Mouse (Mus musculus): Measurements from ENCODE around the gene Epha10. TPM values are rescaled to one million over a fixed set of nuclear protein-coding genes. Genes with fewer than 3 reads are reported as not detected.
A peak's percentile ranks its signal among the peaks of the same experiment; 100 is the strongest.
"Not testable (repeated sequence)": the region's sequence is repeated elsewhere in the genome, so short reads cannot be mapped to it uniquely, and the experiment has no call there.

Gene Epha10
- polyA plus RNA-seq, 1 experiment from 2014 or later: 7.4 TPM

GRCm38 (mm10) chr4:124905971-124906822 is 25.5 kb downstream of the Epha10 start:
- no peaks in the 10 kb centered on the region for H3K27me3 ChIP-seq (ENCODE audit: control insufficient read depth, insufficient read depth, low read length)
- 8% methylated on average over 21 of the region's 21 CpGs for WGBS
- H3K9ac ChIP-seq (ENCODE audit: low read depth, low read length): peak overlapping the region; percentile 33; the same call in 1 of the 2 replicates
- no peaks in the 10 kb centered on the region for H3K36me3 ChIP-seq (ENCODE audit: control insufficient read depth, insufficient read depth, low read length)
- H3K4me3 ChIP-seq (ENCODE audit: low read depth, low read length): peak overlapping the region; percentile 14
- peak overlapping the region; percentile 43 for H3K4me2 ChIP-seq (replicated peaks; ENCODE audit: low read depth, low read length)
- ATAC-seq (ENCODE audit: low FRiP score) (peak; percentile 85), DNase-seq (ENCODE audit: low spot score) (peak; percentile 78)
- H3K4me1 ChIP-seq (replicated peaks; ENCODE audit: control insufficient read depth, insufficient read depth, low read length): peaks cover 3% of the 10 kb centered on the region; the same call in 1 of the 2 replicates
- no peaks in the 10 kb centered on the region for H3K9me3 ChIP-seq (ENCODE audit: control insufficient read depth, low read length)
- H3K27ac ChIP-seq (ENCODE audit: low read depth, low read length): peak overlapping the region; percentile 82

GRCm38 (mm10) chr4:124928102-124928501 is 47.4 kb downstream of the Epha10 start:
- peaks cover 8% of the 10 kb centered on the region for H3K36me3 ChIP-seq (ENCODE audit: control insufficient read depth, insufficient read depth, low read length)
- no peak overlapping the region for H3K9ac ChIP-seq (ENCODE audit: low read depth, low read length)
- 88% methylated on average over 5 of the region's 5 CpGs for WGBS
- no peak overlapping the region for H3K4me2 ChIP-seq (replicated peaks; ENCODE audit: low read depth, low read length)
- ATAC-seq (ENCODE audit: low FRiP score): no peak
- no peak for DNase-seq (ENCODE audit: low spot score)
- no peak overlapping the region for H3K27ac ChIP-seq (ENCODE audit: low read depth, low read length)
- H3K4me3 ChIP-seq (ENCODE audit: low read depth, low read length): no peak overlapping the region
- H3K27me3 ChIP-seq (ENCODE audit: control insufficient read depth, insufficient read depth, low read length): no peaks in the 10 kb centered on the region
- H3K4me1 ChIP-seq (replicated peaks; ENCODE audit: control insufficient read depth, insufficient read depth, low read length): no peaks in the 10 kb centered on the region
- no peaks in the 10 kb centered on the region for H3K9me3 ChIP-seq (ENCODE audit: control insufficient read depth, low read length)

GRCm38 (mm10) chr4:124936613-124937471 is 56.1 kb downstream of the Epha10 start, which contains the start of gene 9930104L06Rik:
Gene 9930104L06Rik, plus strand, starts transcription at chr4:124937048.
- Histone ChIP-seq H3K4me1 (replicated peaks; ENCODE audit: control insufficient read depth, insufficient read depth, low read length) (peaks cover 3% of the 10 kb centered on the region), H3K4me3 (ENCODE audit: low read depth, low read length) (peak within 1 kb of the TSS; percentile 91), H3K27ac (ENCODE audit: low read depth, low read length) (no peak within 1 kb of the TSS), H3K27me3 (ENCODE audit: control insufficient read depth, insufficient read depth, low read length) (no peaks in the 10 kb centered on the region), H3K9ac (ENCODE audit: low read depth, low read length) (peak within 1 kb of the TSS; percentile 79), H3K36me3 (ENCODE audit: control insufficient read depth, insufficient read depth, low read length) (no peaks in the 10 kb centered on the region), H3K4me2 (replicated peaks; ENCODE audit: low read depth, low read length) (peak within 1 kb of the TSS; percentile 65), H3K9me3 (ENCODE audit: control insufficient read depth, low read length) (no peaks in the 10 kb centered on the region)
- DNase-seq (ENCODE audit: low spot score): peak; percentile 97
- ATAC-seq (ENCODE audit: low FRiP score): peak; percentile 99
- WGBS: under 1% methylated on average over 52 of the region's 52 CpGs

DNA sequence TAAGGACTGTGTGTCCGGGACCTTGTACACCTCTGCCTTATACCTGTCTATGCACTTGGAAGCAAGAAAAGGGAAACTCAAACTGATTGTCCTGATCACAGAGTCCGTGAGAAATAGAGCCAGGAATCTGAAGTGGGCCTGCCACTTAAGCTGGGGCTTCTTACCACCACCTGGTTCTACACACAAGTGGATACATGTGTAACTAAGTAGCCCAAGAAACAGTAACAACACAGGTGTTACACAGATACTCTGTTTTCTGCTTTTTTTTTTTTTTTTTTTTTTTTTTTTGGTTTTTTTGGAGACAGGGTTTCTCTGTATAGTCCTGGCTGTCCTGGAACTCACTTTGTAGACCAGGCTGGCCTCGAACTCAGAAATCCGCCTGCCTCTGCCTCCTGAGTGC is 58.5 kb downstream of the Epha10 start, which contains the start of gene Cdca8:
Cdca8 (minus strand) TSS at position 101 of the 400 bp plus-strand sequence.
- DNase-seq (ENCODE audit: low spot score); H3K9me3 ChIP-seq (ENCODE audit: control insufficient read depth, low read length); H3K4me1 ChIP-seq (replicated peaks; ENCODE audit: control insufficient read depth, insufficient read depth, low read length); H3K27me3 ChIP-seq (ENCODE audit: control insufficient read depth, insufficient read depth, low read length); H3K27ac ChIP-seq (ENCODE audit: low read depth, low read length); ATAC-seq (ENCODE audit: low FRiP score); H3K36me3 ChIP-seq (ENCODE audit: control insufficient read depth, insufficient read depth, low read length); H3K9ac ChIP-seq (ENCODE audit: low read depth, low read length); H3K4me2 ChIP-seq (replicated peaks; ENCODE audit: low read depth, low read length); H3K4me3 ChIP-seq (ENCODE audit: low read depth, low read length): not testable (repeated sequence)
- WGBS: 92% methylated on average over 4 of the region's 4 CpGs

GRCm38 (mm10) chr4:124943022-124943421 is 62.3 kb downstream of the Epha10 start:
- Histone ChIP-seq H3K27me3 (ENCODE audit: control insufficient read depth, insufficient read depth, low read length) (no peaks in the 10 kb centered on the region), H3K9ac (ENCODE audit: low read depth, low read length) (no peak overlapping the region), H3K4me3 (ENCODE audit: low read depth, low read length) (no peak overlapping the region), H3K36me3 (ENCODE audit: control insufficient read depth, insufficient read depth, low read length) (no peaks in the 10 kb centered on the region), H3K9me3 (ENCODE audit: control insufficient read depth, low read length) (no peaks in the 10 kb centered on the region), H3K4me2 (replicated peaks; ENCODE audit: low read depth, low read length) (no peak overlapping the region), H3K27ac (ENCODE audit: low read depth, low read length) (no peak overlapping the region), H3K4me1 (replicated peaks; ENCODE audit: control insufficient read depth, insufficient read depth, low read length) (no peaks in the 10 kb centered on the region)
- DNase-seq (ENCODE audit: low spot score): peak; percentile 91
- ATAC-seq (ENCODE audit: low FRiP score): no peak
- WGBS: 13% methylated on average over 4 of the region's 4 CpGs

- Histone ChIP-seq H3K27me3 (ENCODE audit: control insufficient read depth, insufficient read depth, low read length) (no peaks in the 10 kb centered on the region), H3K4me3 (ENCODE audit: low read depth, low read length) (no peak overlapping the region), H3K4me1 (replicated peaks; ENCODE audit: control insufficient read depth, insufficient read depth, low read length) (no peaks in the 10 kb centered on the region), H3K9ac (ENCODE audit: low read depth, low read length) (no peak overlapping the region), H3K36me3 (ENCODE audit: control insufficient read depth, insufficient read depth, low read length) (no peaks in the 10 kb centered on the region), H3K4me2 (replicated peaks; ENCODE audit: low read depth, low read length) (no peak overlapping the region), H3K9me3 (ENCODE audit: control insufficient read depth, low read length) (no peaks in the 10 kb centered on the region), H3K27ac (ENCODE audit: low read depth, low read length) (no peak overlapping the region)
- DNase-seq (ENCODE audit: low spot score) (no peak), ATAC-seq (ENCODE audit: low FRiP score) (no peak)
- 83% methylated on average over 5 of the region's 5 CpGs for WGBS
Measured at GRCm38 (mm10) chr4:124943781-124944180, 63.1 kb downstream of the Epha10 start.

DNA sequence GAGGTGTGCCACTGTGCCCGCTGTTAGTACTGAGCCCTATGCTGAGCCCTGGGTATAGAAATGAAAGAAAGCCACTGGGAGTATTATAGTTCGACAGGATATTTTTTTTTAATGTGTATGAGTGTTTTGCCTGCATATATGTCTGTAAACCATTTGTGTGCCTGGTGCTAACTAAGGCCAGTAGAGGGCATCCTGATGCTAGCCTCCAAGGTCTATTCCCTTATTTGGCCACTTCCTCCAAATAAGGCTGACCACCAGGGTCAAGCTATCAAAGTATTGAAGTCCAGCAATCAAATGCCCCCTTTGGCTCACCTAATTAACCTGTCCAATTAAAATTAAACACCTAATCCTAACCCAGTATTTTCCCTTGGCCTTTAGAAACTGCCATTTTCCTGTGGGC is 64.3 kb downstream of the Epha10 start:
- no peak overlapping the region for H3K4me2 ChIP-seq (replicated peaks; ENCODE audit: low read depth, low read length)
- no peak overlapping the region for H3K27ac ChIP-seq (ENCODE audit: low read depth, low read length)
- no peaks in the 10 kb centered on the region for H3K27me3 ChIP-seq (ENCODE audit: control insufficient read depth, insufficient read depth, low read length)
- H3K9ac ChIP-seq (ENCODE audit: low read depth, low read length): no peak overlapping the region
- no peak for DNase-seq (ENCODE audit: low spot score)
- ATAC-seq (ENCODE audit: low FRiP score): no peak
- H3K9me3 ChIP-seq (ENCODE audit: control insufficient read depth, low read length): no peaks in the 10 kb centered on the region
- no peaks in the 10 kb centered on the region for H3K36me3 ChIP-seq (ENCODE audit: control insufficient read depth, insufficient read depth, low read length)
- no peaks in the 10 kb centered on the region for H3K4me1 ChIP-seq (replicated peaks; ENCODE audit: control insufficient read depth, insufficient read depth, low read length)
- no peak overlapping the region for H3K4me3 ChIP-seq (ENCODE audit: low read depth, low read length)
- 63% methylated on average over 2 of the region's 2 CpGs for WGBS

DNA sequence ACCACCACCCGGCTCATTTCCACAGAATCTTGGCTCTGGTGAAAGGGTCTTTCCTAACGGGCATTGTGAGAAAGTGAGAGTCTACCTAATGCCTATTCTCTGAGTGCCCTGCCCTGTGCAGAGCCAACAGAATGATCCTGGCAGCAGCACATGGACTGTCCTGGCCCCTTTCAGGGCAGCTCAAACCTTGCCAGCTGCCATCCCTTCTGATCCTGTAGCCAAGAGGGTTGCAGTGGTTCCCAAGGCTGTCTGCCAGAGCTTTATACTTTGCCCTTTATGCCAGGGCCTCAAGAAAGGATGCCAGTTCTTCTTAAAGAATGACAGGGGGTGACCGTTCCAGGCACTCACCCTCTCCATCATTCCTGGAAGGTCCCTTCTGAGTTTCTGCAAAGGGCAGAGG is 68.8 kb downstream of the Epha10 start:
- H3K4me2 ChIP-seq (replicated peaks; ENCODE audit: low read depth, low read length): no peak overlapping the region
- ATAC-seq (ENCODE audit: low FRiP score): no peak
- no peaks in the 10 kb centered on the region for H3K27me3 ChIP-seq (ENCODE audit: control insufficient read depth, insufficient read depth, low read length)
- no peak for DNase-seq (ENCODE audit: low spot score)
- no peaks in the 10 kb centered on the region for H3K9me3 ChIP-seq (ENCODE audit: control insufficient read depth, low read length)
- H3K36me3 ChIP-seq (ENCODE audit: control insufficient read depth, insufficient read depth, low read length): no peaks in the 10 kb centered on the region
- WGBS: 87% methylated on average over 3 of the region's 3 CpGs
- no peak overlapping the region for H3K9ac ChIP-seq (ENCODE audit: low read depth, low read length)
- no peak overlapping the region for H3K4me3 ChIP-seq (ENCODE audit: low read depth, low read length)
- no peak overlapping the region for H3K27ac ChIP-seq (ENCODE audit: low read depth, low read length)
- no peaks in the 10 kb centered on the region for H3K4me1 ChIP-seq (replicated peaks; ENCODE audit: control insufficient read depth, insufficient read depth, low read length)
